Mouse (Mus musculus) left cerebral cortex, postnatal 36 days (tissue): ENCODE measurements at regions not wholly inside any gene's neighbourhood (a gene's known extent, or its start where the extent isn't known, plus 50 kb on each side); places are given as distances from the start of the nearest gene placed in this dataset.

Experiments used
- DNase-seq, 2 experiments: peaks; one replicate each; pipeline ENCODE4 v3.0.0; 2021 to 2022; ENCODE audit warnings: low spot score in 2 of 2, mixed read lengths in 1 of 2
- intact Hi-C: fragments of 180-260 bp; cut with DNase I; formaldehyde crosslinking; loops from one replicate; pipeline ENCODE4 v1.15.1; 2025

- no peak for DNase-seq
- intact Hi-C loops = no loop called here
Observed at GRCm38 (mm10) chr16:20805086-20805485, 70.8 kb upstream of the Thpo start.

GRCm38 (mm10) chr16:20804601-20805017 is 70.3 kb upstream of the Thpo start:
- peak; percentile 59 to 72 for DNase-seq
- intact Hi-C loops = loop anchor here (5.0 kb wide), 2 partner anchors 93 to 388 kb away; no protein-coding TSS in a partner anchor

- DNase-seq = no peak
- intact Hi-C loops = loop anchor here (5.0 kb wide), 2 partner anchors 94 to 389 kb away; no protein-coding TSS in a partner anchor
Observed at GRCm38 (mm10) chr16:20803278-20803930, 69.1 kb upstream of the Thpo start.

GRCm38 (mm10) chr16:20802724-20803123 is 68.4 kb upstream of the Thpo start:
- intact Hi-C loops = loop anchor here (5.0 kb wide), 2 partner anchors 95 to 390 kb away; no protein-coding TSS in a partner anchor
- no peak for DNase-seq

- DNase-seq = no peak
- intact Hi-C loops = loop anchor here (5.0 kb wide), 2 partner anchors 97 to 392 kb away; no protein-coding TSS in a partner anchor
Observed at GRCm38 (mm10) chr16:20800038-20800437, 65.7 kb upstream of the Thpo start.

- DNase-seq = no peak
- intact Hi-C loops = no loop called here
Observed at GRCm38 (mm10) chr16:20798115-20798514, 63.8 kb upstream of the Thpo start.

- intact Hi-C loops = no loop called here
- DNase-seq = no peak
Observed at GRCm38 (mm10) chr16:20794721-20795120, 60.4 kb upstream of the Thpo start.
